Mouse (Mus musculus): ENCODE data around the gene 3110021N24Rik.
"Not testable (repeated sequence)": the region's sequence is repeated elsewhere in the genome, so short reads cannot be mapped to it uniquely, and the experiment has no call there.

3110021N24Rik gene

GRCm38 (mm10) chr4:108719349-108719748 is at the start of gene 3110021N24Rik:
Gene 3110021N24Rik, plus strand, starts transcription at chr4:108719649.
- DNase-seq, result no peak

GRCm38 (mm10) chr4:108686156-108686555 is 33.3 kb upstream of the 3110021N24Rik start:
- DNase-seq, result no peak

- not testable (repeated sequence) for DNase-seq
Observed at GRCm38 (mm10) chr4:108687098-108687497, 32.4 kb upstream of the 3110021N24Rik start.

GRCm38 (mm10) chr4:108690479-108690878 is 29.0 kb upstream of the 3110021N24Rik start:
- DNase-seq, result no peak

GRCm38 (mm10) chr4:108691469-108691868 is 28.0 kb upstream of the 3110021N24Rik start:
- DNase-seq, result no peak

- no peak for DNase-seq
Observed at GRCm38 (mm10) chr4:108696934-108697333, 22.5 kb upstream of the 3110021N24Rik start.

- DNase-seq, result no peak
Observed at GRCm38 (mm10) chr4:108708209-108708608, 11.2 kb upstream of the 3110021N24Rik start.

- no peak for DNase-seq
Observed at GRCm38 (mm10) chr4:108721245-108721784, 1.9 kb downstream of the 3110021N24Rik start.

GRCm38 (mm10) chr4:108724102-108724501 is 4.7 kb downstream of the 3110021N24Rik start:
- DNase-seq, result no peak

- no peak for DNase-seq
Observed at GRCm38 (mm10) chr4:108730450-108730849, 11.0 kb downstream of the 3110021N24Rik start.

- DNase-seq, result no peak
Observed at GRCm38 (mm10) chr4:108731582-108731981, 12.1 kb downstream of the 3110021N24Rik start.

GRCm38 (mm10) chr4:108746160-108746873 is 26.9 kb downstream of the 3110021N24Rik start:
- DNase-seq, result no peak

- DNase-seq, result no peak
Observed at GRCm38 (mm10) chr4:108759583-108759982, 40.1 kb downstream of the 3110021N24Rik start.

- no peak for DNase-seq
Observed at GRCm38 (mm10) chr4:108768527-108768926, 49.1 kb downstream of the 3110021N24Rik start.

GRCm38 (mm10) chr4:108779763-108780056 is 60.3 kb downstream of the 3110021N24Rik start:
- no peak for DNase-seq

GRCm38 (mm10) chr4:108780057-108780863 is 60.8 kb downstream of the 3110021N24Rik start, which contains the start of gene Zfyve9:
Gene Zfyve9, minus strand, starts transcription at chr4:108780798.
- DNase-seq, result peak; percentile 85

- DNase-seq, result no peak
Observed at GRCm38 (mm10) chr4:108780864-108781205, 61.4 kb downstream of the 3110021N24Rik start.

- DNase-seq, result no peak
Observed at GRCm38 (mm10) chr4:108781596-108781995, 62.1 kb downstream of the 3110021N24Rik start.

- peak; percentile 31 for DNase-seq
Observed at GRCm38 (mm10) chr4:108782421-108783085, 63.1 kb downstream of the 3110021N24Rik start.

- no peak for DNase-seq
Observed at GRCm38 (mm10) chr4:108789258-108789936, 69.9 kb downstream of the 3110021N24Rik start.

GRCm38 (mm10) chr4:108790507-108790906 is 71.1 kb downstream of the 3110021N24Rik start:
- no peak for DNase-seq

GRCm38 (mm10) chr4:108793941-108794340 is 74.5 kb downstream of the 3110021N24Rik start:
- DNase-seq, result no peak

- no peak for DNase-seq
Observed at GRCm38 (mm10) chr4:108796701-108797100, 77.3 kb downstream of the 3110021N24Rik start.

Data from right cerebral cortex, postnatal 25 days (tissue).